ENCODE assay signal across 11 mouse cellular contexts in the genomic region with DNA sequence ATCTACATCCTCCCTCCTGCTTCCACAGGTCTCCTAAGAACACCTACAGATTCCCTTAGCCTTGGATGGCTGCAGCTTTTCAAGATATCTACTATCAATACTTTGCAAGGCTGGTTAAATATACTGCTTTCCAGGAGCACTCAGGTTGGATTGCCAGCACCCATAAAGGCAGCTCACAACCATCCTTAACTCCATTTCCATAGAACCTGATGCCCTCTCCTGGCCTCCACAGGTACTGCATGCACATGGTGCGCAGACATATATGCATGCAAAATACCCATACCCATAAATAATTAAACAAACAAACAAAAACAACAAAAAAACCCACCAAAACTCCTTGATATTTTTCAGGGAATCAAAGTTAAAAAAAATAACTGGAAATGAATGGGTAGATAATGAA.
DNase-seq lines count a peak whose midpoint lies in the region; ATAC-seq and TF ChIP-seq lines count a peak whose summit lies in the region.
"Had no signal": no experiment of that assay in that cellular context is flagged by ENCODE, and none has a peak within 500 bp of the region (broad histone marks: within the 10 kb centered on the region; RNA-seq: fewer than 3 reads in every experiment).

No protein-coding gene starts in this region.

- H3K9ac ChIP-seq in liver, postnatal 0 days (replicated peaks): no peak overlapping the region
- no peak overlapping the region for H3K9ac ChIP-seq in ES-Bruce4 (ENCODE audit: low read depth, poor library complexity, severe bottlenecking)
- H3K9ac ChIP-seq: embryonic facial prominence, embryonic 15.5 days had no signal

- peaks cover 36% of the 10 kb centered on the region for H3K36me3 ChIP-seq in liver, postnatal 0 days (replicated peaks; ENCODE audit: insufficient read depth, low read length)
- peaks cover 15% of the 10 kb centered on the region for H3K36me3 ChIP-seq in ES-Bruce4 (ENCODE audit: control insufficient read depth, insufficient read depth, low read length, poor library complexity, severe bottlenecking)

- no peak overlapping the region for H3K4me3 ChIP-seq in gastrocnemius, adult 2 months
- H3K4me3 ChIP-seq in liver, postnatal 0 days (ENCODE audit: low read depth, low read length): no peak overlapping the region
- no peak overlapping the region for H3K4me3 ChIP-seq in ES-Bruce4 (ENCODE audit: low read depth, low read length)
- H3K4me3 ChIP-seq in embryonic fibroblast, embryonic 13.5 days (ENCODE audit: insufficient read depth, low read length): no peak overlapping the region
- H3K4me3 ChIP-seq: embryonic facial prominence, embryonic 15.5 days had no signal

- DNase-seq in gastrocnemius, adult 2 months: no peak
- DNase-seq in gastrocnemius, postnatal 14 days: no peak
- DNase-seq in liver, postnatal 0 days: no peak
- no peak for DNase-seq in liver
- DNase-seq in adrenal gland, adult (ENCODE audit: inconsistent age in 2 of 2, low spot score in 1 of 2): no peak
- DNase-seq: cerebellum, postnatal 36 days had no signal

- H3K9me3 ChIP-seq in liver, postnatal 0 days (ENCODE audit: low read length): no peaks in the 10 kb centered on the region
- 0 out of 2 replicates have a peak, but pooled peaks cover 4% of the 10 kb centered on the region for H3K9me3 ChIP-seq in ES-Bruce4 (replicated peaks; ENCODE audit: control insufficient read depth, insufficient read depth, low read length, poor library complexity, severe bottlenecking)
- H3K9me3 ChIP-seq: embryonic facial prominence, embryonic 15.5 days had no signal

- WGBS in liver, postnatal 0 days (ENCODE audit: insufficient replicate concordance): 88% methylated on average over 1 of the region's 1 CpGs

- intact Hi-C loops in gastrocnemius, adult 2 months (cut with DNase I): no loop called here
- intact Hi-C loops in gastrocnemius, postnatal 14 days (cut with DNase I; ENCODE audit: low total_unique reads): no loop called here

- H3K27ac ChIP-seq in gastrocnemius, adult 2 months: no peak overlapping the region
- no peak overlapping the region for H3K27ac ChIP-seq in liver, postnatal 0 days (ENCODE audit: low read depth)
- H3K27ac ChIP-seq in ES-Bruce4 (ENCODE audit: insufficient read depth, low read length): no peak overlapping the region
- H3K27ac ChIP-seq in embryonic fibroblast, embryonic 13.5 days (ENCODE audit: insufficient read depth, low read length): no peak overlapping the region
- H3K27ac ChIP-seq: embryonic facial prominence, embryonic 15.5 days had no signal

- TF ChIP-seq CTCF in gastrocnemius, adult 2 months (IDR thresholded peaks at IDR 0.05): peak; percentile 59
- peak; percentile 61 for TF ChIP-seq CTCF in liver, postnatal 0 days (IDR thresholded peaks at IDR 0.05; ENCODE audit: low read depth)
- peak; percentile 35 for TF ChIP-seq CTCF in ES-Bruce4 (IDR thresholded peaks at IDR 0.05; ENCODE audit: low read depth, low read length)
- TF ChIP-seq CTCF in embryonic fibroblast, embryonic 13.5 days (IDR thresholded peaks at IDR 0.05; ENCODE audit: borderline replicate concordance, insufficient read depth, low read length): peak; percentile 17; the same call in 1 of the 2 replicates

- peaks cover 7% of the 10 kb centered on the region; the same call in 1 of the 2 replicates for H3K4me1 ChIP-seq in liver, postnatal 0 days (ENCODE audit: insufficient read depth)
- peaks cover 1% of the 10 kb centered on the region for H3K4me1 ChIP-seq in ES-Bruce4 (ENCODE audit: control insufficient read depth, insufficient read depth, low read length)
- no peaks in the 10 kb centered on the region; the same call in 1 of the 2 replicates for H3K4me1 ChIP-seq in embryonic fibroblast, embryonic 13.5 days (ENCODE audit: control insufficient read depth, insufficient read depth, low read length)

- ATAC-seq in liver, postnatal 0 days: no peak
- no peak for ATAC-seq in erythroblast, adult 5-6 weeks (replicated peaks; ENCODE audit: low FRiP score, poor library complexity, severe bottlenecking)
- ATAC-seq: activated CD4-positive, CD25-positive, alpha-beta regulatory T cell, adult 4 months had no signal

- H3K27me3 ChIP-seq in liver, postnatal 0 days (ENCODE audit: insufficient read depth, low read length): no peaks in the 10 kb centered on the region
- H3K27me3 ChIP-seq in ES-Bruce4 (ENCODE audit: control insufficient read depth, insufficient read depth, low read length, poor library complexity, severe bottlenecking): no peaks in the 10 kb centered on the region
- H3K27me3 ChIP-seq: embryonic facial prominence, embryonic 15.5 days had no signal

- no peak overlapping the region for H3K4me2 ChIP-seq in liver, postnatal 0 days (ENCODE audit: low read depth, low read length)
- H3K4me2 ChIP-seq: embryonic facial prominence, embryonic 15.5 days had no signal

- no peak for TF ChIP-seq EP300 in liver, postnatal 0 days (IDR thresholded peaks at IDR 0.05; ENCODE audit: low read depth)
- TF ChIP-seq EP300 in ES-Bruce4 (IDR thresholded peaks at IDR 0.05; ENCODE audit: insufficient read depth, low read depth, low read length): no peak

- no peak for TF ChIP-seq POLR2A in ES-Bruce4 (IDR thresholded peaks at IDR 0.05; ENCODE audit: insufficient read depth, low read length)
- no peak for TF ChIP-seq POLR2A in embryonic fibroblast, embryonic 13.5 days (IDR thresholded peaks at IDR 0.05; ENCODE audit: low read depth, low read length)
